Mouse (Mus musculus) limb, embryonic 10.5 days (tissue): ENCODE results near the gene Khdc4. TPM values are rescaled to one million over a fixed set of nuclear protein-coding genes. Genes with fewer than 3 reads are reported as not detected.

Experiments used
- DNase-seq: peaks from one replicate; pipeline ENCODE4 v3.0.0-alpha.2; 2017; ENCODE audit warnings: low spot score
- H3K27ac ChIP-seq: fragments of 300-500 bp; sonication (generic); 2 replicates; pipeline ENCODE4 v1.5.1; 2016; ENCODE audit warnings: mild to moderate bottlenecking
- H3K27me3 ChIP-seq: fragments of 300-500 bp; sonication (generic); 2 replicates; pipeline ENCODE4 v1.6.1; 2016; ENCODE audit warnings: low read depth, mild to moderate bottlenecking; ENCODE audit not compliant: poor library complexity, severe bottlenecking
- H3K36me3 ChIP-seq: fragments of 300-500 bp; sonication (generic); 2 replicates; pipeline ENCODE4 v1.6.1; 2016; ENCODE audit warnings: mild to moderate bottlenecking, moderate library complexity
- H3K4me1 ChIP-seq: fragments of 300-500 bp; sonication (generic); 2 replicates; pipeline ENCODE4 v1.6.1; 2016
- H3K4me3 ChIP-seq: fragments of 300-500 bp; sonication (generic); 2 replicates; pipeline ENCODE4 v1.5.1; 2016; ENCODE audit warnings: mild to moderate bottlenecking, moderate library complexity
- H3K9me3 ChIP-seq: fragments of 300-500 bp; sonication (generic); replicated peaks from 2 replicates; pipeline ENCODE4 v1.6.1; 2016; ENCODE audit warnings: mild to moderate bottlenecking
- WGBS: fragments of 180-500 bp; shearing (Covaris S2); methylation state at CpG from one replicate; pipeline ENCODE4 v1.1.7; 2016; 5-methylcytosine and 5-hydroxymethylcytosine counted together
- polyA plus RNA-seq: library from polyadenylated mRNA; unstranded; fragments of >200 nt; fragmentation: Nextera tagmentation; extraction: Ambion mirVana; gene quantifications from 2 replicates; pipeline ENCODE4 v1.2.1, GENCODE M21; 2016

Gene Khdc4
- polyA plus RNA-seq, 1 experiment from 2014 or later = 111 TPM

DNA sequence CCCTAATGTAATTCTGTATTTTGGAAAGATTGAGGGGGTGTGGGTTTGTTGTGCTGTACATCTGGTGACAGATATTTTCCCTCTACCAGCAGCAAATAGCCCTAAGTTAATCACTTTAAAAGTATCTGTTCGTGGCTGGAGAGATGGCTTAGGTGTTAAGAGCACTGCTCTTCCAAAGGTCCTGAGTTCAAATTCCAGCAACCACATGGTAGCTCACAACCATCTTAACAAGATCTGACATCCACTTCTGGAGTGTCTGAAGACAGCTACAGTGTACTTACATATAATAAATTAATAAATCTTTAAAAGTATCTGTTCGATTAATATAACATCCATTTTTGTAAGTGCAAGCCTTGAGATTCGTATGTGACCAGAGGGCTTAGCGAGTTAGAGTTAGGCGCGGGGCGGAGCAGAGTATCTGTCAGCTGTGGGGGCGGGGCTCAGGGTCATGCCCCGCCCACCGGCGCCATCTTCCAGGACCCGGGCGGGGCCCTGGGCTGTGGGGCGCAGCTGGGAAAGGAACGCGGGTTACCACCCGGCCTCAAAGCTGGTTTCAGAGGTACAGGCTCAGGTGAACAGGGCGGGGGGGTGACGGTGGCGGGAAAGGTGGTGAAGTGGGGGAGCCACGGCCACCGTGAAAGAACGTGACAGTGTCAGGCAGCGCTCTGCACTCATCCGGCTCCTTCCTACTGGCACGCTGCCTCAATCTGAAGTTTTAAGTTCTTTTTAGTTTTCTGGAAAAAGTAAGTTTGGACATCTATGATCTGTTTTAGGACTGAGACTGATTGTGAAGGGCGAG, 31.0 kb downstream of the Khdc4 start, which contains the start of gene Rit1:
Gene Rit1, plus strand, starts transcription at position 440 of the 799 bp plus-strand sequence.
- H3K27me3 ChIP-seq = no peaks in the 10 kb centered on the region
- no peaks in the 10 kb centered on the region for H3K9me3 ChIP-seq
- DNase-seq = peak; percentile 92
- peak within 1 kb of the TSS; percentile 77 for H3K27ac ChIP-seq
- WGBS = 3% methylated on average over 27 of the region's 27 CpGs
- H3K36me3 ChIP-seq = peaks cover 58% of the 10 kb centered on the region
- peaks cover 12% of the 10 kb centered on the region for H3K4me1 ChIP-seq
- H3K4me3 ChIP-seq = peak within 1 kb of the TSS; percentile 76

DNA sequence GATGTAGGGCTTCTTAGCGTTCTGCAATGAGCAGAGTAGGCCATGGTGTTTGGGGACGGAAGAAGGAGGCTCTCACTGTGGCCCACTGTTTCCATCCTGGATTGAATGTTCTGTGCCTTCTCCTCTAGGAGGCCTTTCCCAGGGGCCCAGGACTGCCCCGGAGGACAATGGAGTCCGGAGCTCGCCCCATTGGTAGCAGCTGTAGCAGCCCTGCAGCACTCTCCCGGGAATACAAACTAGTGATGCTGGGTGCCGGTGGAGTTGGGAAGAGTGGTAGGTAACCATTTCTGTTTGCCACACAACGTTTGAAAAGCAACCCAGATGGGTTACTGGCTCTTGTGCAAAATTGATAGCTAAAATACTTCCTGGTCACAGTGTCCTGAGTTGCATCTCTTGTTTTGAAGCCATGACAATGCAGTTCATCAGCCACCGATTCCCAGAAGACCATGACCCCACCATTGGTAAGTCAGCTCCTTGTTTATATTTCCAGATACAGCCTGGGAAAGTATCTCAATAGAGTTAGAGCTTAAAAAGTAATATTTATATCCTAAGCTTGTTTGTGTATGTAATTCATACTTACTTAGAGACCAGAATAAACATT, 31.7 kb downstream of the Khdc4 start:
- no peak for DNase-seq
- Histone ChIP-seq H3K4me1 (peaks cover 12% of the 10 kb centered on the region), H3K9me3 (no peaks in the 10 kb centered on the region), H3K4me3 (peak overlapping the region; percentile 76), H3K27me3 (no peaks in the 10 kb centered on the region), H3K27ac (peak overlapping the region; percentile 77), H3K36me3 (peaks cover 58% of the 10 kb centered on the region)
- WGBS = 13% methylated on average over 9 of the region's 9 CpGs

DNA sequence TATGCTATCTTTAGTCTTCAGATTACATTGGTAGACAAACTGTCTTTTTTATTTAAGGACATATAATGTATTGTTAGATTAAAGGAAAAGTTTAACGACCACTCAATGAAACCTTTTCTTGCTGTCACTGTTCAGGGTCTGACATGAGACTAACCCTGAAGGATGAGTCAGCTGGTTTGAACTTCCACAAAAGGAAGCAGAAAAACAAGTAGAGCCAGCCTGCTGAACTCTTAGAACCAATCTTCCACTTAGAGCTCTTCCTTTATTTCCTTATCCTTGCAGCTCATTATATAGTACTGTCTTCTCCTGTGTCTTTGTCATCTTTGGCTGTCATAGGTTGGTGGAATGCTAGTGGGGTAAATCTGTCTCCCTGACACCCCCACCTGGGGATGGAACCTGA, 32.2 kb downstream of the Khdc4 start:
- 72% methylated on average over 1 of the region's 1 CpGs for WGBS
- Histone ChIP-seq H3K36me3 (peaks cover 52% of the 10 kb centered on the region), H3K27me3 (no peaks in the 10 kb centered on the region), H3K9me3 (no peaks in the 10 kb centered on the region), H3K4me3 (peak overlapping the region; percentile 76; the same call in 1 of the 2 replicates), H3K4me1 (peaks cover 12% of the 10 kb centered on the region), H3K27ac (no peak overlapping the region)
- no peak for DNase-seq

DNA sequence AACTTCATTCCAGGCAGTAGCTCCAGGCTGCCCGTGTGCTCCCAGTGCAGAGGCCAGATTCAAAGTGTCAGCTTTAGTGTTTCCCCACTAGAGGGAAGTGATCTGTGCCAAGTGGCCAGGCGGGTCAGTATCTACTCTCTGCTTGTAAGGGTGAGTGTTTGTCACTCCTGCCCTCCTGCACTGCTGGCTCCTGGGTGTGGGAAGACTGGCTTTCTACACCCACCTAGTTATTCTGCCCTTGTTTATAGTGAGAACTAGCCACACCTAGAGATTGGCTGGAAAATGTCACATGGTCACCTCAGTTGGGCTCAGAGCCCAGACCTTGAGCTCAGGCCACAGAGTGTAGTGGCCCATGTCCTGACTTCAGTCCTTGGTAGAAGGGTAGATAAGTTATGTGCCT, 33.5 kb downstream of the Khdc4 start:
- no peak for DNase-seq
- Histone ChIP-seq H3K27ac (no peak overlapping the region), H3K36me3 (peaks cover 50% of the 10 kb centered on the region), H3K4me1 (peaks cover 12% of the 10 kb centered on the region), H3K9me3 (no peaks in the 10 kb centered on the region; the same call in 1 of the 2 replicates), H3K27me3 (no peaks in the 10 kb centered on the region), H3K4me3 (no peak overlapping the region)
- WGBS = 72% methylated on average over 2 of the region's 2 CpGs

DNA sequence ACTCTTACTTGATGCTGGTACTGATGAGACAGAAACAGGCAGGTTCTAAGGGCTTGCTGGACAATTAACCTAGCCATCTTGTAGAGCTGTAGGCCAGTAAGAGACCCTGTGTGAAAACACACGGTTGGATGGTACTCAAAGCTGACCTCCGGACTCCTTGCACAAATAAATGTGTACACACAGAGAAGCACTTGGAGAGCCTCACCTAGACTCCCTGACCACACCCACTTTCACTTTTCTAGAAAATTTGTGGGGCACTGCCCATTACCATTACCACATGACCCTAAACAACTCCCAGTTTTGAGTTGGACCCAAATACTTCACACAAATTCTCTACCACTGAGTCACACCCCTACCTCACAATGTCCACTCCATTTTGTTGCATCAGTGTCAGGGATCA, 51.0 kb downstream of the Khdc4 start:
- no peak overlapping the region for H3K27ac ChIP-seq
- peaks cover 7% of the 10 kb centered on the region; the same call in 1 of the 2 replicates for H3K36me3 ChIP-seq
- H3K27me3 ChIP-seq = no peaks in the 10 kb centered on the region
- DNase-seq = no peak
- no peak overlapping the region for H3K4me3 ChIP-seq
- H3K9me3 ChIP-seq = no peaks in the 10 kb centered on the region
- 94% methylated on average over 2 of the region's 2 CpGs for WGBS
- H3K4me1 ChIP-seq = no peaks in the 10 kb centered on the region

DNA sequence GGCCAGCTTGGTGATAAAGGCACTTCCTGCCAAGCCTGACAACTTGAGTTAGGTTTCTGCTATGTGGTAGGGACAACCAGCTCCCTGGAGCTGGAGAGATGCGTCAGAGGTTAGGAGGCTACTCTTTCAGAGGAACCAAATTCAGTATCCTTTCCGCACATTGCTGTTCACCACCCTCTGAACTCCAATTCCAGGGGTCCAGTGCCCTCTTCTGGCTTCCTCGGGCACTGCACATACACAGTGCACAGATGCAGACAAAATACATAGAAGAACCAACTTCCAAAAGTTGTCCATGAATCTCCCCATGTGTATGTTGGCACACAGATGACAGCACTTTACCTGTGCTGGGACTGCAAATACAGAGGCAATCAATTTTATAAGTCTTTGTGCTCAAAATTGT, 53.0 kb downstream of the Khdc4 start:
- Histone ChIP-seq H3K4me3 (no peak overlapping the region), H3K36me3 (peaks cover 6% of the 10 kb centered on the region), H3K9me3 (no peaks in the 10 kb centered on the region), H3K27ac (no peak overlapping the region), H3K27me3 (no peaks in the 10 kb centered on the region), H3K4me1 (no peaks in the 10 kb centered on the region)
- 63% methylated on average over 3 of the region's 3 CpGs for WGBS
- peak; percentile 58 for DNase-seq

DNA sequence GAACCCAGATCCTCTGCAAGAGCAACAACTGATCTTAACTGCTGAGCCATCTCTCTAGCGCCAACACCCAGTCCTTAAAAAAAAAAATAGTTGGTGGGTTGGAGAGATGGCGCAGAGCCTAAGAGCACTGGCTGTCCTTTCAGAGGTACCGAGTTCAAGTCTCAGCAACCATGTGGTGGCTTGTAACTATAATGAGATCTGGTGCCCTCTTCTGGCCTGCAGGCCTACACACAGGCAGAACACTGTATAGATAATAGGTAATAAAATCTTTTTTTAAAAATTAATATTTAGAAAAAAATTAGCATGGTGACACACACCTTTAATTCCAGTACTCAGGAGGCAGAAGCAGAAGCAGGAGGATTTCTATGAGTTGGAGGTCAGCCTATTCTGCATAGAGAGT, 54.5 kb downstream of the Khdc4 start:
- H3K27me3 ChIP-seq = no peaks in the 10 kb centered on the region
- no peak for DNase-seq
- peaks cover 18% of the 10 kb centered on the region for H3K36me3 ChIP-seq
- WGBS = 93% methylated on average over 3 of the region's 3 CpGs
- H3K27ac ChIP-seq = no peak overlapping the region
- no peaks in the 10 kb centered on the region for H3K9me3 ChIP-seq
- no peaks in the 10 kb centered on the region for H3K4me1 ChIP-seq
- no peak overlapping the region for H3K4me3 ChIP-seq

DNA sequence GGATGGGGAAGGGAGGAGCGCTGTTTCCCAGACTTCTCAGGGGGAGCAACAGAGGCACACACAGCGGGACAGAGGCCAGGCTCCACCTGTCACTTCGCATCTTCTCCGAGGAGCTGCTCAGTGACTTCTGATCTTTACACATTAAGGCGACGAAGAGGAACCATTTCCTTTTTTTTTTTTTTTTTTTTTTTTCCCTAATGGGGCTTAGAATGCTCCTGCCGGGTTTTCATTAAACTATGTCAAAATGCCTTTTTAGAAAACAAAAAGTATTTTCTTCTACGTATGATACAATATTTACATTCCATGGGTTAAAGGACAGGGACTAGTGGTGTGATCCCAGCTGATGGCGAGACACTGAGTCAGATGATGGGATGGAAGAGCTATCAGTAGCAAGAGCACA, 59.9 kb downstream of the Khdc4 start:
- H3K27ac ChIP-seq = no peak overlapping the region
- 94% methylated on average over 9 of the region's 9 CpGs for WGBS
- H3K36me3 ChIP-seq = peaks cover 62% of the 10 kb centered on the region
- no peak for DNase-seq
- no peaks in the 10 kb centered on the region for H3K4me1 ChIP-seq
- no peak overlapping the region for H3K4me3 ChIP-seq
- H3K27me3 ChIP-seq = no peaks in the 10 kb centered on the region
- H3K9me3 ChIP-seq = peaks cover 9% of the 10 kb centered on the region

DNA sequence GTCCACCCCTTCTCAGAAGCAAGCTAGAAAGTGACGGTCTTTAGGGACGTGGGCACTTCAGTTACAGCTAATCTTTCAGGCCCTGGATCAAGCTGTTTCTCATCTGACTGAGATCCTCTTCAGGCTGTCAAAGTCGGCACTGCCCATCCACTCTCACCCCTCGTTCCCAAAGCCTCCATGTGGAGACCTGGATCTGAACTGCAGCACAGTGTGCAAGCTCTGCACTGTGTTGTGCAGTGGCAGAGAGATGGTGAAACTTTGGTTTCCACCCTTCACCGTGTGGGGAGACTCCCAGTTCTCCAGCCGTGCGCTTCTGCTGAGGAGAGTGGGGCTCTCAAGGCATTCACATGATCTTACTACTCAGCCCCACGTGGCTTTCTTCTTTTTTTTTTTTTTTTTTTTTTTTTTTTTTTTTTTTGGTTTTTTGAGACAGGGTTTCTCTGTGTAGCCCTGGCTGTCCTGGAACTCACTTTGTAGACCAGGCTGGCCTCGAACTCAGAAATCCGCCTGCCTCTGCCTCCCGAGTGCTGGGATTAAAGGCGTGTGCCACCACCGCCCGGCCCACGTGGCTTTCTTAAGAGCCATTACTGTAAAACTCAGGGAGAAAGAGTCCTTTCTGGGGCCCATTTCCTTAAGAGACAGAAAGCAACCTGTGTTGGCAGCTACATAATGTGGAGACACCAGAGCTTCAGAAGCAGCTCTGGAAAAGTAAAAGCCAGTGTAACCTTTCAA, 60.7 kb downstream of the Khdc4 start:
- no peak for DNase-seq
- WGBS = 94% methylated on average over 15 of the region's 15 CpGs
- H3K4me1 ChIP-seq = no peaks in the 10 kb centered on the region
- H3K27ac ChIP-seq = no peak overlapping the region
- H3K36me3 ChIP-seq = peaks cover 67% of the 10 kb centered on the region
- peaks cover 9% of the 10 kb centered on the region for H3K9me3 ChIP-seq
- no peak overlapping the region for H3K4me3 ChIP-seq
- no peaks in the 10 kb centered on the region for H3K27me3 ChIP-seq

DNA sequence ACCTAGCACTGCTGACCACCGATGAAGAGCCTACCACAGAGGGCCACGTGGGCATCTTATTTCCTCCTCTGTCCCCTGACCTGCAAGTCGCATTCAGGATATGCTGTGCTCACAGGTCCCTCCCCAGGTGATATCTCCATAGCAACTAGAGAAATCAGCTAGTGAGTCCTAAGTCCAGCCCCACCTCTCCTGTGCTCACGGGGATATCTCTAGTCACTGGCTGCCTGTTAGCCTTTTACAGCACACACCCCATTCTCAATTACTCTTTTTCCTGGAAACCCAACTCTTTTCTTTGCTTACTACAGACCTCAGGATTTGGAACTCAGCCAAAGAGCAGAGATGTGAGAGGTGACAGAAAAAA, 61.2 kb downstream of the Khdc4 start:
- 93% methylated on average over 4 of the region's 4 CpGs for WGBS

DNA sequence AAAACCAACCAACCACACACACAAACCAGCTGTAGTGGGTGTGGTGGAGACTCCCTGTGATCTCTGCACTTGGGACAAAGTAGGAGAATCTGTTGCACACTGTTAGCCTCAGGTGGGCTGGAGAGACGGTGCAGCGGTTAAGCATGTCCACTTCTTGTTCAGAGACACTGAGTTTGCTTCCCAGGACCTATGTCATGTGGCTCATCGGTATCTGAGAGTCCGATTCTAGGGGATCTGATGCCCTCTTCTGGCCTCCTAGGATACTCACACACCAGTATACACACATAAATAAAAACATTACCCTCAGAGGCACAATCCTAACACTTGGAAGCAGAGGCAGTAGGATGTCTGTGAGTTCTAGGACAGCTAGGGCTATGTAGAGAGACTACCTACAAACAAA, 68.7 kb downstream of the Khdc4 start:
- Histone ChIP-seq H3K27ac (no peak overlapping the region), H3K27me3 (no peaks in the 10 kb centered on the region), H3K4me1 (peaks cover 16% of the 10 kb centered on the region), H3K9me3 (no peaks in the 10 kb centered on the region), H3K36me3 (peaks cover 48% of the 10 kb centered on the region), H3K4me3 (no peak overlapping the region)
- no peak for DNase-seq
- WGBS = 82% methylated on average over 4 of the region's 4 CpGs

More for the DNA sequence above, 61.2 kb downstream of the Khdc4 start:
- peaks cover 9% of the 10 kb centered on the region for H3K9me3 ChIP-seq
- no peaks in the 10 kb centered on the region for H3K27me3 ChIP-seq
- peaks cover 68% of the 10 kb centered on the region for H3K36me3 ChIP-seq
- H3K4me1 ChIP-seq = no peaks in the 10 kb centered on the region
- H3K4me3 ChIP-seq = no peak overlapping the region
- no peak for DNase-seq
- H3K27ac ChIP-seq = no peak overlapping the region

DNA sequence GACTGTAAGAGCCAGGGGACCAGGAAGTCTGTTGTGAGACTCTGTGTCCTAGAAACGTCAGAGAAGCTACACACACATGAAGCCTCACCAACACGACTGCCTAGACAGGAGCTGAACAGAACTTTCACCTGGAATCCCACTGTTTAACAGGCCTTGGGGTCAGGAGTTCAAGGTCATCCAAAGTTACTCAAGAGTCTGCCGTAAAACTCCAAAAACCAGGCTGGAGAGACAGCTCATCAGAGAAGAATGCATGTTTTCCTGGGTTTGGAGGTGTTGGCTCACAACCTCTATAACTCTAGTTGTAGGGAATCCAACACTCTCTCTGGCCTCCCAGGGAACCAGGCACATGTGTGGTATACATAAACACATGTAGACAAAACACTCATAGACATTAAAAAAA, 69.9 kb downstream of the Khdc4 start:
- no peak overlapping the region for H3K4me3 ChIP-seq
- peaks cover 16% of the 10 kb centered on the region for H3K4me1 ChIP-seq
- 68% methylated on average over 3 of the region's 3 CpGs for WGBS
- H3K36me3 ChIP-seq = peaks cover 53% of the 10 kb centered on the region
- H3K9me3 ChIP-seq = no peaks in the 10 kb centered on the region
- no peak overlapping the region for H3K27ac ChIP-seq
- H3K27me3 ChIP-seq = no peaks in the 10 kb centered on the region
- no peak for DNase-seq

DNA sequence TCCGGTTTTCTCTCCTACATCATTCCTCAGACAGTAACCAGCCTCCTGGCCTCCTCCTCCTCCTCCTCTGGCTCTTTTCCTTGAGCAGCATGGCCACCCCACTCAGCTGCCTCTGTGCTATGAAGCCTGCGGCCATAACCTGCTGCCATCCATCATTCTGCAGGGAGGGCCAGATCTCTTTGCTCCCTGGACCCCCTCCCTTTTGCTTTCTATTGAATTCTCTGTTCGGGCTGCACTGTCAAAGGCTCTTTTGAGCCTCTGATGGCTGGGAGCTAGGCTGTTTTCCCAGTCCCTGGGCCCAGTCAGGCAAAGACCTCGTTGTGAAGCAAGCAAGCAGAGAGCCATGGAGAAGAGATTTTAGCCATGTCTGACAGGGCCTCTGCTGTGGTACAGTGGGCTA, 70.7 kb downstream of the Khdc4 start:
- DNase-seq = no peak
- H3K4me3 ChIP-seq = no peak overlapping the region
- 58% methylated on average over 4 of the region's 4 CpGs for WGBS
- H3K36me3 ChIP-seq = peaks cover 55% of the 10 kb centered on the region
- H3K9me3 ChIP-seq = no peaks in the 10 kb centered on the region
- peaks cover 16% of the 10 kb centered on the region for H3K4me1 ChIP-seq
- no peaks in the 10 kb centered on the region for H3K27me3 ChIP-seq
- no peak overlapping the region for H3K27ac ChIP-seq
